Mouse (Mus musculus) kidney, adult 2 months (tissue): Measurements from ENCODE around the gene Jade3. TPM values are rescaled to one million over a fixed set of nuclear protein-coding genes. Genes with fewer than 3 reads are reported as not detected.

Source experiments
- DNase-seq: peaks from one replicate; pipeline ENCODE4 v3.0.0; 2021
- H3K27ac ChIP-seq: fragments of 200-500 bp; 2 replicates; pipeline ENCODE4 v1.5.1; 2012; ENCODE audit warnings: low read depth, low read length, control low read depth, inconsistent platforms; ENCODE audit not compliant: insufficient read depth
- H3K27me3 ChIP-seq: fragments of 200-500 bp; replicated peaks from 2 replicates; pipeline ENCODE4 v1.6.1; 2012; ENCODE audit warnings: mild to moderate bottlenecking, moderate library complexity, low read length, inconsistent platforms; ENCODE audit not compliant: control insufficient read depth, insufficient read depth
- H3K36me3 ChIP-seq: fragments of 200-500 bp; 2 replicates; pipeline ENCODE4 v1.6.1; 2012; ENCODE audit warnings: mild to moderate bottlenecking, moderate library complexity, low read length, inconsistent platforms; ENCODE audit not compliant: control insufficient read depth, insufficient read depth
- H3K4me1 ChIP-seq: fragments of 200-500 bp; 2 replicates; pipeline ENCODE4 v1.6.1; 2011; ENCODE audit warnings: low read length; ENCODE audit not compliant: control insufficient read depth, insufficient read depth
- H3K4me3 ChIP-seq: fragments of 200-500 bp; 2 replicates; pipeline ENCODE4 v1.5.1; 2011; ENCODE audit warnings: mild to moderate bottlenecking, low read depth, low read length, control low read depth; ENCODE audit not compliant: insufficient read depth
- CTCF ChIP-seq: fragments of 200-500 bp; conservative IDR thresholded peaks from 2 replicates; pipeline ENCODE4 v1.5.1; 2011; ENCODE audit warnings: low read depth, mild to moderate bottlenecking, control low read depth, low read length, moderate library complexity, mixed read lengths; ENCODE audit not compliant: insufficient read depth, insufficient read length
- POLR2A ChIP-seq: fragments of 200-500 bp; IDR thresholded peaks from one replicate; pipeline ENCODE4 v1.6.1; 2011; ENCODE audit warnings: low read depth, low read length, control low read depth
- WGBS: fragments of 180-500 bp; shearing (Covaris S2); methylation state at CpG from one replicate; pipeline ENCODE4 v1.1.7; 2018; 5-methylcytosine and 5-hydroxymethylcytosine counted together
- polyA plus RNA-seq: library from polyadenylated mRNA; depleted of rRNA; stranded (reverse); fragments of >200 nt; gene quantifications from 2 replicates; pipeline ENCODE4 v1.2.3, GENCODE M21; 2012

Gene Jade3
- polyA plus RNA-seq, 1 experiment = 0.84 TPM

DNA sequence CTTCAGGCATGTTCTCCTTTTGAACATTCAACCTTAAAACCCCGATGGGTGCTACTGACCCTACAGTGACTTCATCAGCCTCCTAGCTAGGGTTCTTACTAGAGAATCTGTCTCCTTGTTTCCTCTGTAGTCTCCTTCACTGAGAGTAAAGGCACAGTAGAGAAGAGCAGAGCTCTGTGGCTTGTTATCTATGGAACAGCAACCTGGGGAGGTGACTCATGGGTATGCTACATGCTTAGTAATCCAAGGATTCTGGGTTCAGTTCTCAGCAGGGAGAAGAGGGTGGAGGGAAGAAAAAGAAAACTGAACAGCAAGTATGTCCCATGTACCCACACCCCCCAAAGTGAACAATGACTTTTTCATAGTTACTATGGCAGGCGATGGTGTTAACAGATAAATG lies 18.6 kb upstream of the Jade3 start:
- Histone ChIP-seq H3K4me1 (no peaks in the 10 kb centered on the region; the same call in 1 of the 2 replicates), H3K27me3 (no peaks in the 10 kb centered on the region), H3K4me3 (no peak overlapping the region), H3K36me3 (no peaks in the 10 kb centered on the region), H3K27ac (no peak overlapping the region)
- 84% methylated on average over 2 of the region's 2 CpGs for WGBS
- no peak for DNase-seq
- TF ChIP-seq CTCF (no peak), POLR2A (no peak)

- H3K27ac ChIP-seq = no peak overlapping the region
- TF ChIP-seq POLR2A = no peak
- no peaks in the 10 kb centered on the region; the same call in 1 of the 2 replicates for H3K4me1 ChIP-seq
- H3K4me3 ChIP-seq = no peak overlapping the region
- WGBS = 38% methylated on average over 2 of the region's 2 CpGs
- no peaks in the 10 kb centered on the region for H3K27me3 ChIP-seq
- DNase-seq = peak; percentile 63
- no peaks in the 10 kb centered on the region for H3K36me3 ChIP-seq
Observed at GRCm38 (mm10) chrX:20407676-20408075, 17.8 kb upstream of the Jade3 start.

- DNase-seq = no peak
- no peak overlapping the region for H3K27ac ChIP-seq
- H3K4me3 ChIP-seq = no peak overlapping the region
- WGBS = 90% methylated on average over 4 of the region's 4 CpGs
- TF ChIP-seq POLR2A (no peak), CTCF (no peak)
- peaks cover 4% of the 10 kb centered on the region for H3K4me1 ChIP-seq
- no peaks in the 10 kb centered on the region for H3K27me3 ChIP-seq
- no peaks in the 10 kb centered on the region for H3K36me3 ChIP-seq
Observed at GRCm38 (mm10) chrX:20411382-20411781, 14.1 kb upstream of the Jade3 start.

- H3K27me3 ChIP-seq = no peaks in the 10 kb centered on the region
- peaks cover 4% of the 10 kb centered on the region for H3K4me1 ChIP-seq
- TF ChIP-seq CTCF (no peak), POLR2A (no peak)
- WGBS = 74% methylated on average over 3 of the region's 3 CpGs
- DNase-seq = no peak
- H3K27ac ChIP-seq = no peak overlapping the region
- no peaks in the 10 kb centered on the region for H3K36me3 ChIP-seq
- H3K4me3 ChIP-seq = no peak overlapping the region
Observed at GRCm38 (mm10) chrX:20412221-20412620, 13.3 kb upstream of the Jade3 start.

DNA sequence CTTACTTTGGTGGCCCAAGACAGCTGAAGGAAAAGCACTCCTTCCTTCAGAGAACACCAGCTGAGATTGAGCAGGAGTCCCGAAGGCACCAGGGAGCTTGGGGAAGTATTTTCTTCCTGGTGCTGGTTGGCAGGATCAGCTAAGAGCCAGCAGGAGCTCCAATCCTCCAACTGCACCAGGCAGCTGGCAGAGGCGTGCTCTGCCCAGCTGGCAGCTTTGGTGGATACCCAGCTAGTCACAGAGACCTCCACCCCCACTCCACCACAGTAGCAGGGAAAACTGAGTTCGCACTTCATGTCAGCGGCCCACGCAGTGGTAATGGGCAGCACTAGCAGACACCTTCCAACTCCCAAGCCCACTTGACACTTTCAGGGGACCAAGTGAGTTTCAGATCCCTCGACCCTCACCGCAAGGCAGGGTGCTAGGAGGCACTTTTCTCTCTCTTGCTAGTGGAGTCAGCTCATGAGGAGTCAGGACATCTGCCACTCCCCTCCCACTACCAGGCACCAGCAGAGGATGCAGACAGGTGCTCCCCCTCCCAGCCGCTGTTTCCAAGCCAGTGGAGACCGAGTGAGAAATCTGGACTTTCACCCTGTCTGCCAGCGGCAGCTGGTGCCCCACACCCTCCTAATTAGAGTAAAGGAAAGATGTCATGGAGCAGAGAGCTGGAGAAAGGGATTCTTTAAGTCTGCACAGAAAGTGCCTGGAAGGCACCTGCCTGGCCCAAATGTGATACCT lies 10.4 kb upstream of the Jade3 start:
- no peak overlapping the region for H3K4me3 ChIP-seq
- peaks cover 4% of the 10 kb centered on the region for H3K4me1 ChIP-seq
- 31% methylated on average over 10 of the region's 10 CpGs for WGBS
- H3K36me3 ChIP-seq = no peaks in the 10 kb centered on the region
- H3K27ac ChIP-seq = no peak overlapping the region
- peak; percentile 71 for DNase-seq
- no peaks in the 10 kb centered on the region for H3K27me3 ChIP-seq
- TF ChIP-seq CTCF (no peak), POLR2A (no peak)

DNA sequence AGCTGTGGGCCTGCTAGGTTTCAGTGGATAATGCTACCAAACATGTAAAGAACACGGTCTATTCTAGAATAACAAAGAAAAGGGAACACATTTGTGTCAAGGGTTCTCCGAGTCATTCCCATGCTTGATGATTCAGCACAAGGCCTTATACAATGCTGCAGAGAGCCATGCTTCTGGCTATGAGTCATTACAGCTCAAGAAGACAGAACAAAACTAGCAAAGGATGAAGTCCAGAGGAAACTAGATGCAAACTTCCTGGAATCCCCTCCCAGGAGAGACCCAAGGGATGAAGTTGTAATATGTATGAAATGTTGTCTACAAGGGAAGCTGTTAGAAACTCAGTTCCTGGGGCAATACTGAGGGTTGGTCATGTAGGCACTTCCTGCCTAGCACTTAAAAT lies 7.0 kb upstream of the Jade3 start:
- DNase-seq = no peak
- Histone ChIP-seq H3K4me3 (no peak overlapping the region), H3K27me3 (no peaks in the 10 kb centered on the region), H3K36me3 (no peaks in the 10 kb centered on the region), H3K4me1 (peaks cover 4% of the 10 kb centered on the region), H3K27ac (no peak overlapping the region)
- WGBS = 78% methylated on average over 2 of the region's 2 CpGs
- TF ChIP-seq POLR2A = no peak
- TF ChIP-seq CTCF = no peak

GRCm38 (mm10) chrX:20419536-20419935 lies 6.0 kb upstream of the Jade3 start:
- Histone ChIP-seq H3K4me1 (peaks cover 4% of the 10 kb centered on the region), H3K36me3 (no peaks in the 10 kb centered on the region), H3K27me3 (no peaks in the 10 kb centered on the region), H3K4me3 (no peak overlapping the region), H3K27ac (no peak overlapping the region)
- no peak for TF ChIP-seq CTCF
- TF ChIP-seq POLR2A = no peak
- 90% methylated on average over 4 of the region's 4 CpGs for WGBS
- no peak for DNase-seq
